ENCODE assay signal across 8 mouse cellular contexts in genomic region chr7:140953800-140954732, GRCm38 (mm10). TPM values are rescaled to one million over a fixed set of nuclear protein-coding genes. Genes with fewer than 3 reads are reported as not detected.
DNase-seq lines count a peak whose midpoint lies in the region; ATAC-seq and TF ChIP-seq lines count a peak whose summit lies in the region.

No protein-coding gene starts in this region.

- no peak for ATAC-seq in kidney, postnatal 0 days (replicated peaks; ENCODE audit: low FRiP score, low read depth)
- ATAC-seq in granulocyte monocyte progenitor cell, adult 5-6 weeks (replicated peaks; ENCODE audit: poor library complexity, severe bottlenecking), result peak; percentile 54
- no peak for ATAC-seq in liver, embryonic 15.5 days (ENCODE audit: insufficient read depth)
- no peak for ATAC-seq in stomach, embryonic 14.5 days (ENCODE audit: insufficient number of reproducible peaks, insufficient read depth, low FRiP score, low read depth)

- DNase-seq in kidney, postnatal 0 days (ENCODE audit: low spot score), result no peak
- DNase-seq in kidney, adult 18-20 months, result no peak
- no peak for DNase-seq in adrenal gland, postnatal 25 days
- DNase-seq in thymus, adult 18-20 months, result no peak
- no peak for DNase-seq in layer of hippocampus, adult 8-10 months (ENCODE audit: low spot score in 2 of 2)

- H3K9ac ChIP-seq in kidney, postnatal 0 days (ENCODE audit: low read depth, low read length), result peak overlapping the region; percentile 65; the same call in 1 of the 2 replicates
- peak overlapping the region; percentile 2; the same call in 1 of the 2 replicates for H3K9ac ChIP-seq in liver, embryonic 15.5 days
- H3K9ac ChIP-seq in stomach, embryonic 14.5 days (replicated peaks; ENCODE audit: low read depth, low read length), result peak overlapping the region; percentile 65; the same call in 1 of the 2 replicates

- H3K4me1 ChIP-seq in kidney, postnatal 0 days (replicated peaks; ENCODE audit: insufficient read depth, low read length), result peaks cover 32% of the 10 kb centered on the region
- H3K4me1 ChIP-seq in liver, embryonic 15.5 days (replicated peaks), result peaks cover 62% of the 10 kb centered on the region
- peaks cover 54% of the 10 kb centered on the region for H3K4me1 ChIP-seq in stomach, embryonic 14.5 days (ENCODE audit: control insufficient read depth, insufficient read depth, low read length)

- H3K36me3 ChIP-seq in kidney, postnatal 0 days (ENCODE audit: insufficient read depth, low read length), result 0 out of 2 replicates have a peak, but pooled peaks cover 2% of the 10 kb centered on the region
- H3K36me3 ChIP-seq in liver, embryonic 15.5 days (replicated peaks), result peaks cover 16% of the 10 kb centered on the region; the same call in 1 of the 2 replicates
- H3K36me3 ChIP-seq in stomach, embryonic 14.5 days (ENCODE audit: control insufficient read depth, insufficient read depth, low read length), result peaks cover 6% of the 10 kb centered on the region; the same call in 1 of the 2 replicates

- H3K9me3 ChIP-seq in kidney, postnatal 0 days (replicated peaks; ENCODE audit: low read length), result no peaks in the 10 kb centered on the region
- no peaks in the 10 kb centered on the region for H3K9me3 ChIP-seq in liver, embryonic 15.5 days (replicated peaks)
- H3K9me3 ChIP-seq in stomach, embryonic 14.5 days (ENCODE audit: control insufficient read depth, low read depth, low read length), result no peaks in the 10 kb centered on the region

- peak overlapping the region; percentile 56 for H3K4me3 ChIP-seq in kidney, postnatal 0 days (replicated peaks; ENCODE audit: low read depth, low read length)
- H3K4me3 ChIP-seq in liver, embryonic 15.5 days (replicated peaks), result peak overlapping the region; percentile 56
- H3K4me3 ChIP-seq in stomach, embryonic 14.5 days (ENCODE audit: low read depth, low read length), result peak overlapping the region; percentile 74

- no peak overlapping the region for H3K27ac ChIP-seq in kidney, postnatal 0 days
- H3K27ac ChIP-seq in liver, embryonic 15.5 days (replicated peaks), result peak overlapping the region; percentile 66
- peak overlapping the region; percentile 52; the same call in 1 of the 2 replicates for H3K27ac ChIP-seq in stomach, embryonic 14.5 days (ENCODE audit: low read length)

- no peaks in the 10 kb centered on the region for H3K27me3 ChIP-seq in kidney, postnatal 0 days (ENCODE audit: insufficient read depth, low read length)
- H3K27me3 ChIP-seq in liver, embryonic 15.5 days, result no peaks in the 10 kb centered on the region
- no peaks in the 10 kb centered on the region for H3K27me3 ChIP-seq in stomach, embryonic 14.5 days (ENCODE audit: control insufficient read depth, insufficient read depth, low read length)

- TF ChIP-seq CTCF in kidney, postnatal 0 days (IDR thresholded peaks at IDR 0.05; ENCODE audit: low read depth), result no peak

- H3K4me2 ChIP-seq in kidney, postnatal 0 days (ENCODE audit: low read length), result peak overlapping the region; percentile 64
- peak overlapping the region; percentile 65 for H3K4me2 ChIP-seq in liver, embryonic 15.5 days
- H3K4me2 ChIP-seq in stomach, embryonic 14.5 days (replicated peaks; ENCODE audit: low read depth, low read length), result peak overlapping the region; percentile 86

- WGBS in kidney, postnatal 0 days, result 43% methylated on average over 15 of the region's 15 CpGs
- 33% methylated on average over 15 of the region's 15 CpGs for WGBS in liver, embryonic 15.5 days (ENCODE audit: insufficient replicate concordance)
- WGBS in stomach, embryonic 14.5 days, result 46% methylated on average over 15 of the region's 15 CpGs

RNA-seq across cellular contexts. Expression of gene Gm45717, which starts 1.7 kb away (rescaled TPM):
- polyA plus RNA-seq in kidney, postnatal 0 days (2015; fragmentation: Nextera tagmentation; extraction: Ambion mirVana), result 0.45 and 0.68 TPM in 2 replicates
- total RNA-seq in granulocyte monocyte progenitor cell, adult 5-6 weeks (2014; fragmentation: Nextera tagmentation), result not detected in 2 replicates
- total RNA-seq in granulocyte monocyte progenitor cell, adult 5-6 weeks (2017), result not detected in 2 replicates
- polyA plus RNA-seq in liver, embryonic 15.5 days (2015; fragmentation: Nextera tagmentation; extraction: Ambion mirVana), result not detected in 2 replicates
- polyA plus RNA-seq in stomach, embryonic 14.5 days (2014; fragmentation: Nextera tagmentation; extraction: Ambion mirVana), result not detected in 2 replicates
- not detected in 2 replicates for total RNA-seq in adrenal gland, postnatal 25 days (2021)
- total RNA-seq in layer of hippocampus, adult 8-10 months (2022), result not detected

RNA-seq across cellular contexts. Expression of gene Ifitm2, which starts 1.7 kb away (rescaled TPM):
- polyA plus RNA-seq in kidney, postnatal 0 days (2015; fragmentation: Nextera tagmentation; extraction: Ambion mirVana), result 1,203 and 1,251 TPM in 2 replicates
- total RNA-seq in granulocyte monocyte progenitor cell, adult 5-6 weeks (2014; fragmentation: Nextera tagmentation), result 555 and 581 TPM in 2 replicates
- 354 and 388 TPM in 2 replicates for total RNA-seq in granulocyte monocyte progenitor cell, adult 5-6 weeks (2017)
- 384 and 401 TPM in 2 replicates for polyA plus RNA-seq in liver, embryonic 15.5 days (2015; fragmentation: Nextera tagmentation; extraction: Ambion mirVana)
- 1,395 and 1,501 TPM in 2 replicates for polyA plus RNA-seq in stomach, embryonic 14.5 days (2014; fragmentation: Nextera tagmentation; extraction: Ambion mirVana)
- total RNA-seq in adrenal gland, postnatal 25 days (2021), result 418 and 471 TPM in 2 replicates
- total RNA-seq in layer of hippocampus, adult 8-10 months (2022), result 10 to 100 TPM; 13.8 to 19.4 (median 17.2) TPM

RNA-seq across cellular contexts. Expression of gene Ifitm5, which starts 4.0 kb away (rescaled TPM):
- 1.5 and 2.2 TPM in 2 replicates for polyA plus RNA-seq in kidney, postnatal 0 days (2015; fragmentation: Nextera tagmentation; extraction: Ambion mirVana)
- total RNA-seq in granulocyte monocyte progenitor cell, adult 5-6 weeks (2014; fragmentation: Nextera tagmentation), result 1.7 TPM in 1 of 2 replicates, not detected in the other
- not detected in 2 replicates for total RNA-seq in granulocyte monocyte progenitor cell, adult 5-6 weeks (2017)
- polyA plus RNA-seq in liver, embryonic 15.5 days (2015; fragmentation: Nextera tagmentation; extraction: Ambion mirVana), result 0.39 and 0.68 TPM in 2 replicates
- 2.0 and 2.6 TPM in 2 replicates for polyA plus RNA-seq in stomach, embryonic 14.5 days (2014; fragmentation: Nextera tagmentation; extraction: Ambion mirVana)
- 1.8 and 2.0 TPM in 2 replicates for total RNA-seq in adrenal gland, postnatal 25 days (2021)
- not detected for total RNA-seq in layer of hippocampus, adult 8-10 months (2022)

RNA-seq across cellular contexts. Expression of gene Pgghg, which starts 12.9 kb away (rescaled TPM):
- 20.3 and 20.7 TPM in 2 replicates for polyA plus RNA-seq in kidney, postnatal 0 days (2015; fragmentation: Nextera tagmentation; extraction: Ambion mirVana)
- total RNA-seq in granulocyte monocyte progenitor cell, adult 5-6 weeks (2014; fragmentation: Nextera tagmentation), result 6.6 and 11.5 TPM in 2 replicates
- total RNA-seq in granulocyte monocyte progenitor cell, adult 5-6 weeks (2017), result 6.9 and 7.8 TPM in 2 replicates
- 6.0 and 6.6 TPM in 2 replicates for polyA plus RNA-seq in liver, embryonic 15.5 days (2015; fragmentation: Nextera tagmentation; extraction: Ambion mirVana)
- polyA plus RNA-seq in stomach, embryonic 14.5 days (2014; fragmentation: Nextera tagmentation; extraction: Ambion mirVana), result 28.7 and 31.0 TPM in 2 replicates
- total RNA-seq in adrenal gland, postnatal 25 days (2021), result 32.3 and 43.2 TPM in 2 replicates
- 1 to 10 TPM; 3.6 to 6.3 (median 4.9) TPM for total RNA-seq in layer of hippocampus, adult 8-10 months (2022)

RNA-seq across cellular contexts. Expression of gene Ifitm1, which starts 13.0 kb away (rescaled TPM):
- 117 and 163 TPM in 2 replicates for polyA plus RNA-seq in kidney, postnatal 0 days (2015; fragmentation: Nextera tagmentation; extraction: Ambion mirVana)
- total RNA-seq in granulocyte monocyte progenitor cell, adult 5-6 weeks (2014; fragmentation: Nextera tagmentation), result 79.9 and 149 TPM in 2 replicates
- 18.5 and 25.3 TPM in 2 replicates for total RNA-seq in granulocyte monocyte progenitor cell, adult 5-6 weeks (2017)
- polyA plus RNA-seq in liver, embryonic 15.5 days (2015; fragmentation: Nextera tagmentation; extraction: Ambion mirVana), result 21.3 TPM in 2 replicates
- 241 and 289 TPM in 2 replicates for polyA plus RNA-seq in stomach, embryonic 14.5 days (2014; fragmentation: Nextera tagmentation; extraction: Ambion mirVana)
- 3.6 and 3.9 TPM in 2 replicates for total RNA-seq in adrenal gland, postnatal 25 days (2021)
- 1 to 10 TPM; 2.5 to 5.1 (median 2.7) TPM for total RNA-seq in layer of hippocampus, adult 8-10 months (2022)

Comparison
In these comparisons a context has a peak if more than half of its experiments do, and no peak if none do; other contexts are left out.
1. H3K9ac ChIP-seq: peak in every context shown above with its lines; median percentile 65 in kidney, postnatal 0 days; 65 in stomach, embryonic 14.5 days; 2 in liver, embryonic 15.5 days.
2. RNA of gene Ifitm2, which starts 1.7 kb away (total RNA-seq): 354 to 581 TPM in granulocyte monocyte progenitor cell, adult 5-6 weeks and 418 to 471 TPM in adrenal gland, postnatal 25 days; 13.8 to 19.4 TPM in layer of hippocampus, adult 8-10 months; every median in the first group is over 10 times any median in the second.
3. Peak in every context shown above with its lines, with median percentiles within 50 percentile points of each other: H3K4me2 ChIP-seq and H3K4me3 ChIP-seq.